Mouse (Mus musculus) urinary bladder, adult 2 months (tissue): ENCODE results near the gene Hdac9. TPM values are rescaled to one million over a fixed set of nuclear protein-coding genes. Genes with fewer than 3 reads are reported as not detected.

Experiments
- DNase-seq: peaks from one replicate; pipeline ENCODE4 v3.0.0; 2022; ENCODE audit warnings: low spot score
- polyA plus RNA-seq: library from polyadenylated mRNA; depleted of rRNA; stranded (reverse); fragments of >200 nt; gene quantifications from 2 replicates; pipeline ENCODE4 v1.2.3, GENCODE M21; 2012

The Hdac9 gene
- polyA plus RNA-seq, 1 experiment: 2.7 TPM

- no peak for DNase-seq
Observed at GRCm38 (mm10) chr12:34612511-34612910, 304.4 kb downstream of the Hdac9 start.

GRCm38 (mm10) chr12:34604521-34604920 lies 312.4 kb downstream of the Hdac9 start:
- DNase-seq: no peak

GRCm38 (mm10) chr12:34594167-34594793 lies 322.6 kb downstream of the Hdac9 start:
- DNase-seq: no peak

DNA sequence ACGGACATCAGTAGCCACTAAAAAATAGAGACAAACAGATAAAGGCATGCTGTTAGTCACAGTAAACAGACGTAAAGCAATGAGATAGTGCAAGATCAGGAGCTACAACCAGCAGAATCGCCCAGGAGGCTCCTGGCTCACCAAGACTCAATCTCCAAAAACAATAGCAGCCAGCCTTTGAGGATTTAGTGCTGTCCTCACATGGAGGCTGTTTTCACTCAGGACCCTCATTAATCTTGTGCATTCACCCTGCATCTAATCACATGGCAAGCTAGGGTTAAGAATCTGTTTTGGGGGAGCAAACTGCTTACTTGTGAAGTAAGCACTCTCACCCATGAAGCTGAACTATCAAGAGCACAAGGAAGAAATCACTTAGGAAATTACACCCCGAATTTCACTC lies 329.7 kb downstream of the Hdac9 start:
- DNase-seq: no peak

GRCm38 (mm10) chr12:34582522-34582921 lies 334.4 kb downstream of the Hdac9 start:
- no peak for DNase-seq

DNA sequence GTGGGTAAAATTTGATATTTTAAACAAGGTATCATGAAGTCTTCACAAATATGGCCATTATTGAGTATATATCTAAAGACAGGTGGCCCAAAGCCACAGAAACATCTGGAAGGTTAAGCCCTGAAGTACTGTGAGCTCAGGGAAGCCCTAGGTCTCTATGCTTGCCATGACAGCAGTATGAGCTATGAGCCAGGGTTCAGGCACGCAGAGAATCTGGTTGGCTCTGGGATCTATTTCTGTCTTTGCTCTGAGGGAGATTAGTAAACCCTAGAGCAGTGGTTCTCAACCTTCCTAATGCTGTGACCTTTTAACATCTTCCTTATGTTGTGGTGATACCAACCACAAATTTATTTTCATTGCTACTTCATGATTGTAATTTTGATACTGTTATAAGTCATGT lies 337.7 kb downstream of the Hdac9 start:
- no peak for DNase-seq

DNA sequence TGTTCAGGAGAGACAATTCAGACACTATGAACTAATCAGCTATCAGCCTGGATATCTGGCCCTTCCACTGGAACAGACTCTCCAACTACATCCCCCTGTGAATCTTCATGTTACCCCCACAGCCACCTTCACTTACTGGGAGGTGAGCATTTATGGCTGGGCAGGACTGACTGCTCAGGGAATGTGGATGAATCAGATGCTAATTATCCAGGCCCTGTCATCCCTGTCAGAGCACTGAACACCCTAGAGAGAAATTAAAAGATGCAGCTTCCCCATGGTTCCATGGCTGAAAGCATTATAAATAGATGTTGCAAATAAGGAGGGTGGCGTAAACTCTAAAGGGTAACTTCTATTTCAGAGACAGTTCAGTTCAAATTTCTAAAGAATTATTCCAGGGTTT lies 345.8 kb downstream of the Hdac9 start:
- DNase-seq: no peak

DNA sequence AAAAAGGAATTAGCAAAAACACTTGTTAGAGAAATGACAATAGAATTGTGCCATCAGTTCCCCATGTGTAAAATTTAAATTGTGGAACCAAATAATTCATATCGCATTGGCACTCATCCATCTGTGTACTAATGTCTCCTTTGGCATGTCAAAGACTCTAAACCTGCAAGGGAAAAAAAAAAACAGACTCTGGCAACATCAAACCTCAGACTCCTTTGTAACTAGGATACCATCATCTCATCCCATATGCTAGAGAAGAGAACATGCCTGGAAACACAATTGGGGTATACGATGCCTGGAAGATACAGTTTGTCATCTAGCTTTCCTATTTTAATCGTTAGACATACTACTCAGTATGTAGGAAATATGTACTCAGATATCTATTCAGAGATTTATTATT lies 347.4 kb downstream of the Hdac9 start:
- DNase-seq: no peak

GRCm38 (mm10) chr12:34569052-34569451 lies 347.8 kb downstream of the Hdac9 start:
- no peak for DNase-seq

- DNase-seq: no peak
Observed at GRCm38 (mm10) chr12:34562331-34562730, 354.6 kb downstream of the Hdac9 start.

DNA sequence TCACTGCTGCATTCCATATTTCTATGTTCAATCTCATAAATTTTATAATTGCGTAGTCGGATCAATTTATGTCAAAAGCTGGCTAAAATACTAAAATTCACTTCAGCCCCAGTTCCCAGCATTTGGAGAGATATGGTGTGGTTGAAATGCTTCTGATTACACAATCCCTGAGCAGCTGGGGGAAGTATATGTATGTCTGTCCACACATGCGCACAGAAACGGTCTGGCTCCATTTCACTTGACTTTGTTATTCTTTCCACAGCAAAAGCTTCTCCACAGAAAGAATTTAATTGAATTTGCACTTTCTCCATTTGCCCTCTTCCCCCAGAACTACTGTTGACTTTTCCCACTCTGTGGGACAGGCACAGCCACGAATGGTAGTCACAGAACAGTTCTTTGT lies 357.9 kb downstream of the Hdac9 start:
- no peak for DNase-seq

DNA sequence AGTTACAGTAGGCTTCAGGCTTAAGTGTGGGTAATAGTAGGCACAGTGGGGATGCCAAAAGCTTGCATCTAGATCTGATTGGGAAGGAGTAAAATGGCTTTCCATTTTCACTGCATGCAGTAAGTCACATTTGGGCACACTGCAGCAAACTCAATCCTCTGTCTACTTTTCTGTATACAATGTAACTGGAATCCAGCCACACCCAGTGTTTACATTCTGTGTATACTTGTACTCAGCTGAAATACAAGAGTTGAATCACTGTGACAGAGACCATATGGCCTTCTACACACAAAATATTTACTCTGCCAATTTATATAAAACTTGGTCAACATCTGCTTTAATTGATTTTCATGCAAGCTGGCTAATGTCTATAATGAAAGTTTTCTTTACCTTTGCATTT lies 362.1 kb downstream of the Hdac9 start:
- no peak for DNase-seq

GRCm38 (mm10) chr12:34550268-34550667 lies 366.6 kb downstream of the Hdac9 start:
- no peak for DNase-seq

- DNase-seq: no peak
Observed at GRCm38 (mm10) chr12:34529165-34529545, 387.7 kb downstream of the Hdac9 start.

GRCm38 (mm10) chr12:34528201-34529164 lies 388.4 kb downstream of the Hdac9 start:
- no peak for DNase-seq

DNA sequence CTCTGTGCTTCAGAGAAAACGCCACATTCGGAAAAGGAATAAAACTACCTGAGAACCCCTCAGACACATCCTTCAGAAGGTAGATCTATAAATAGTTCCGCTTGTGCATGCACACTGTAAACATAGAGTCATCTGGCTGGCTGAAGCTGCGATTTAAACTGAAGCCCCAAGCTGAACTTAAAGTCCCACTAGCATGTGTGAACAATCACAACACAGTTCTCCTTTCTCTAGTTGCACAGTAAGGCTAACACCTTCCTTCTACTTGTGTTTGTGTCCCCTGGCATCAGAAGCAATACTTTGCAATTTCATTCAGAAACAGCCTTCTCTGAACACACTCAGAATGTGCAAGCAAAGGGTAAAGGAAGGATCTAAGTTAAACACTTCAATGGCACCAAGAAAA lies 389.1 kb downstream of the Hdac9 start:
- no peak for DNase-seq

DNA sequence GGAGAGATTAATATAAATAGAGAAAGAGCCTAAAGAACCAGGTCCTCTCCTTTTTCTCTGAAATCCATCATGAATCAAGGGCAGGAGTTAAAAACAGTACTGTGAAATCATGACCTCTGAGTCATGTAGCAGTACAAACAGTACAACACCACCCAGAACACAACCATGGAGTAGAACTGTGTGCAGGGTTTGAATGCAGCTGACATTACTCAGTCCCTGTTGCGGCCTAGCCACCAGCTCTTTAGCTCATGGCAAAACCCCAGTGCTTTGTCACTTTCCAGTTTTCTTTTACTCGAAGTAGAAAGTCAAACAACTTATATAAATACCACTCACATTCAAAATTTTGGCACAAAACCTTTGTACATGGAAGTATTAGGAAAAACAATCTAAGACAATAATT lies 395.4 kb downstream of the Hdac9 start:
- DNase-seq: no peak

DNA sequence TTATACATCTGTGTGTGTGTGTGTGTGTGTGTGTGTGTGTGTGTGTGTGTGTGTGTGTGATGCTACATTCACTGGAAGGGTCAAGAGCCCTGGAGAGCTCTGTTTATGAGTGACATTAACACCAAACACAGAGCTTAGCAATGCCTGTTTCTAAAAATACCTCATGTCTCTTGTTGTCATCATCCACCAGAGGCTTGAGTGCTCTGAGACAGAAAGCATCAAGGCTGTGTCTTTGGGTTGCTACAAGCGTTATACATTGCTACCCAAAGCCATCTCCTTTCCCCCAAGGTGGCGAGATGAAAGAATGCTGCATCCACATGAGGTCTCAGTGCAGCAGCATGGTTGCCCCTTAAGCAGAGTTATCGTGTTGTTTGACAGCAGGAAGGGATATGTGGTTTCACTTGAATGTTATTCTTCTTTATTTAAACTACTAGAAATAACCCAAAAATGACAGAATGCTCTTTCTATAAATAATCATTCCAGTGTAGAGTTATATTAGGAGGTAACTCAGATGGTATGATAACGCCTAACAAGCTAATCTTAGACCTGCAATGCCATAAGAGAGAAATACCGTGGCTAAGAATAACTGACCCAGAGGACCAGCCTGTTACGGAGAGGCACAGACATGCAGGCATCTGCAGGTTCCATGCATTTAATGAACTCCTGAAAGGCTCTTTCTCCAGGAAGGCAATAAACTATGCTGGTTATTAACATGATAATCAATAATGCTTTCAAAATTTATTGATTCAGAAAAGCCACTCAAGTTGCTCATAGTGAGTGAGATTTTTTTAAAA lies 399.9 kb downstream of the Hdac9 start:
- no peak for DNase-seq

DNA sequence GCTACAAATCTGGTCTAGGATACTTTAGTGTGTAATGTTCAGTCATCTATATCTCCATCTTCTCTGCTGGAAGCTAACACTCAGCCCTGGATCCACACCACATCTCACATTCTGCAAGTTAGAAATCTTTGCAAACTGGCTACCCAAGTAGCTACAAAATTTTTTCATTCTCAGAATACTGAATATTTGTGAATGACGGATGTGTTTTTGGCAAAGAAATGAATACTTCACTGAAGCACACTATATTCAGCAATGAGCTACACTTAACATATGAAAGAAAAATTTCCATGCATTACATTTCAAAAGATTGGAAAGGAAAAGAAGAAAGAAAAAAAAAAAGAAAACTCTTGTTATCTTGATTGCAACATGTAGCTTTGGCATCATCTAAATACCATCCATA lies 410.6 kb downstream of the Hdac9 start:
- no peak for DNase-seq

- no peak for DNase-seq
Observed at GRCm38 (mm10) chr12:34498751-34499626, 417.9 kb downstream of the Hdac9 start.

- DNase-seq: no peak
Observed at GRCm38 (mm10) chr12:34498331-34498730, 418.6 kb downstream of the Hdac9 start.
